Mouse (Mus musculus) ovary, adult 18-20 months (tissue): ENCODE measurements around the gene St6galnac5.
"Not testable (repeated sequence)": the region's sequence is repeated elsewhere in the genome, so short reads cannot be mapped to it uniquely, and the experiment has no call there.

Source experiments
- DNase-seq: peaks from one replicate; pipeline ENCODE4 v3.0.0; 2022; ENCODE audit warnings: low spot score, mixed read lengths

The St6galnac5 gene

DNA sequence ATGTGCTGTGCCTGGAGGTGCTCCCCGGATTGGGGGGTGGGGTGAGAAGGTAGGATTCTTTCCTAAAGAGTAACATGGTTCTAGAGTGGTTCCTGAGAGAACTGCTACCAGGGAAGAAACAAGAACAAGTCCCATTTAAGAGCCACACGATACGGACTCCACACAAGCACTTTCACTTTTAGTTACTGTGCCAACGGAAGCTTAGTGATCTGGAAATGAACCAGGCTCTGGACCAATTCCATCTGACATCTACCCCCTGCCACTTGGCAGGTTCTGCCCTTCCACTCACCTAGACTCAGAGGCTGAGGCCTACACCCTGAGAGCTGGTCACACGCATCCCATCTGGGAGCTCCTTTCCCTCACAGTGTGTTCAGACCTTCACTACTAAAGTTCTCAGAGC, 189.4 kb downstream of the St6galnac5 start:
- DNase-seq: no peak

DNA sequence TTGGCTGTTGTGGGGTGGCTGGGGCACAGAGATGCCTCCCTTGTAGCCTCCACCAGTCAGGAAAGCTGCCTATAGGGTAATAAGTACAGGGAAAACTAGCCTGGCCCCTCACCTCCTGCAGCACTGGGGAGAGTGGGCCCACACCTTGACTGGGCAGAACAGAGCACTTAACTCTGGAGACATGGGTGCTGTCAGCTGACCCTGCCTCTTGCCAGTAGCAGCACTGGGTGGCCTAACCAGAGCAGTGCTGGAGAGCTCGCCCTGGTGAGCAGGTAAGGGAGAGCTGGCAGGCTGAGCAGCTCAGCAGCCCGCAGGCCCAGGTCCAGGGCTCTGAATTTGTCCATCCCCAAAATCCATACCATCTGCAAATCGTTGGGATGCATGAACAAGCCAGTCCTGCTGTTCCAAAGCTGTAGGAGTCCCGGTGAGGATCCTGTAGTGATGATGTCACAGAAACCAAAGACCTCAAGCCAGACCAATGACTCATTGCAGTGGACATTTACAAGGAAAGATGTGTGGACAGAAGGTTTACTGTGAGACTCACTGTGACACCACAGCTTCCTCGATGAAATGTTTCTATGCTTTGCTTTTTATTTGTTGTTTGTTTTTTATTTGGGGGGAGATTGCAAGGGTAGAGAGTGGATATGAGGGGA, 193.6 kb downstream of the St6galnac5 start:
- DNase-seq: not testable (repeated sequence)

DNA sequence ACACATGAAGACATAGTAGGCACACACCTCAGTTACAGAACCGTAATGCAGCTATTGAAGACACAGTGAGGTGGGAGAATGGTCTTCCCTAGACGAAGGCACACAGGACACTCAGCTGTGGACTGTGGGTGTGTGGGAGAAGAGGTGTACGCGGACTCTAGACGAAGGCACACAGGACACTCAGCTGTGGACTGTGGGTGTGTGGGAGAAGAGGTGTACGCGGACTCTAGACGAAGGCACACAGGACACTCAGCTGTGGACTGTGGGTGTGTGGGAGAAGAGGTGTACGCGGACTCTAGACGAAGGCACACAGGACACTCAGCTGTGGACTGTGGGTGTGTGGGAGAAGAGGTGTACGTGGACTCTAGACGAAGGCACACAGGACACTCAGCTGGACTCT, 197.7 kb downstream of the St6galnac5 start:
- DNase-seq: not testable (repeated sequence)

DNA sequence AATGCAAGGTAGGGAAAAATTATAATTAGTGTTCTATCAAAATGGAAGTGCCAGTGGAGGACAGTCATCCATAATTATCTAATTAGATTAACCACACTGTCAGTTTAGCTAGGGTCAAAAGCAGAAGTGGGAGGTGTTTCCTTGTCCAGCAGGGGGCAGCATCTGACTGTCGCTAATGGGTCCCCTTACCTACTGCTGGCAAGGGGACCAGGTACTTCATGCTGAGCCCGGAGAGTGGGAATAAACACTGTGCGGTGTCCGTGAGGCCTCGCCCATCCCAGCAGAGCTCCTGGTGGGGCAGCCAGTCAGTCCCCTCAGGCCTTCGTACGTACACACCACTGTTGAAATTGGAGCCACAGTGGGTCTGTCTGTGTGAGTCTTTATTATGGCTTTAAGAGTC, 198.3 kb downstream of the St6galnac5 start:
- no peak for DNase-seq

DNA sequence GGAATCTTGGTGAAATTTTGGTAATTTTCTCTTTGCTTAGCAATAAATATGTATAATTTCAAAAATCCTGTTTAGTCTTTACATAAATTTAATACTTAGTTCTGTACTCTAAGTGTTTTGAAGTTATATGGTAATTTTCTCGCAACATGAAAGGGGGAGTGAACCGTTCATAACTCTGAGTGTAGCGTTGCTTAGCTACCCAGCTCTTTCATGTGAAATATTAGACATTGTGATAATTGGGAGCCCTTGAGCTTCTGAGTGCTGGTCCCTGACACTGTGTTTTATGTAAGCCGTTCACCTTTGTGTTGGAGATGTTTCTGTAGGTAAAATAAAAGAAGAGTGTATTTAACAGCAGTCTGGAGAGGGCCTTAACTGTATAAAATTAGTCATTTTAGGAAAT, 202.2 kb downstream of the St6galnac5 start:
- DNase-seq: no peak

DNA sequence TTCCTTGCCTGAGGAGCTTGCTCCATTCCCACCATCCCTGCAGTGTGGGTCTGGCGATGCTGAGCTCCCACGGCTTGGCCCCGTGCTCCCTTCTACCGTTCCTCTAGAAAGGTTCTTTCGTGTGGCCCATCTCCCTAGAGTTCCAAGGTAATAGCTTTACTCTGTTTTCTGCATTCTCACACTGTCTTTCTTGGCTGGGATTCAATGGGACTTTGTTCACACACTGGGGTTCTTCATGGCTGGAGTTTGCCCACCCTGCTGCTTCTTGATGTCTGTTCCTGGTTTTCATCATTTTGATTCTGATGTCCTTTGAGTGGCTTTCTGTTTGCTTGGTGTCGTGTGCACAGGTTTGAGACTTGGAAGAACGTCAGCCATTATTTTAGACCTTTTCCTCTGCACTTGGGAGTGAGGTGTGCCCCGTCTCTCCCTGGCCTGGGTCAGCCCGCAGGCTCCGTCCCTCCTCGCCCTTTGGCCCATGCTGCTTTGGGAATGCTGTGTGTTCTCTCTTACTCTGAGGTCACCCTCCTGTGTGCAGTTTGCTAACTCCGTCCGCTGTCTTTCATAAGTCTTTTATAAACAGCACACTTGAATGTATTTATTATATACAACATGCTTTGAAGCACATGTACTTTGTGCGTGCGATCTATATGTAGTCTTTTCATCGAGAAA, 205.0 kb downstream of the St6galnac5 start:
- no peak for DNase-seq

DNA sequence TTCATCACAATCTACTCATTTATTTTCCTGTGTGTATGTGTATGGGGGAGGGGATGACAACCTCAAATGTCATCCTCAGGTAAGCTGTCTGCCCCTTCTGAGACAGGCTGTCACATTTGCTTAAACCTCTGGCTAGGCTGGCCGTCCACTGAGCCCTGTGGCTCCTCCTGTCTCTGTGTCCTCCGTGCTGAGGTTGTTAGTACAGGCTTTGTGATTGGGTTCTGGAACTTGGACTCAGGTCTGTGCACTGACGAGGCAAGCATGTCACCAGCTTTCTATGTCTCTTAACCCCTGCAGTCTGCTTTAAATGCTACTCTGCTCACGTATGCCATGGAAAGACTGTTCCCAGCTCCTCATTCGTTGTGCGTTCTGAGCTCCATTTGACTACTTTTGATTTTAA, 205.7 kb downstream of the St6galnac5 start:
- DNase-seq: no peak

DNA sequence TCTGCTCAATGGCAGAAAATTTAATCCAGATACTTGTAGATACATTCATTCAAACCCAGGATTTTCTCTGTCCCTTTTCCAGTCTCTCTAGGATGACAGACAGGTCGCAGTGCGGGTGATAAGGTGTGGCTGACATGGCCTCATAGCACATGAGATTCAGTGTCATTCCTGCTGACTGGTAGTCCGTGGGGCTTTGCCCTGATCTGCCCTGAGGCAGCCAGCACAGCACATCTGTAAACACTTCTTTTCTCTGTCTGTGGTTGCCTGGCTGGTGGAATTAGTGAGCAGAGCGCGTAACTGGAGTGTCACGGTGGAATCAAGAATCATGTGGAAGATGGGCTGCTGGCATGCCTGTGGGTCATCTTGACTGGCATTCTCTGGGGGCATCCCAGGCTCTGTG, 212.0 kb downstream of the St6galnac5 start:
- no peak for DNase-seq

DNA sequence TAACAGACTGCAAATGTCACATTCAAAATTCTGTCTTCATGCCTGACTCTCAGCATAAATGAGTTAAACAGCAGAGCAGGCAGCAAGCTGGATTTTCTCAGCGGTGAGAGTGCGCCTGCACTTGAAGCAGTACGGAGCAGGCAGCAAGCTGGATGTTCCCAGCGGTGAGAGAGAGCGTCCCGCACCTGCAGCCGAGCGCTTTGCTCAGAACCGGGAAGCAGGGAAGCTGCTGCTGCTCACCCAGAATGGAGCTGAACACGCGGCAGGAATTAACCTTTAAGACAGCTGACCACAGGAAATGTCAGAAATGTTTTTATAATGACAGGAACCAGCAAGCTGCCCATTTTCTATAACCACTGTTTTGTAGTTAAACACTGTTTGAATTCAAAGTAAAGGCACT, 214.6 kb downstream of the St6galnac5 start:
- DNase-seq: no peak
